Mouse (Mus musculus): ENCODE measurements around the gene Dnajc6. TPM values are rescaled to one million over a fixed set of nuclear protein-coding genes. Genes with fewer than 3 reads are reported as not detected.

Dnajc6 gene
- 5.0 and 6.4 TPM in 2 replicates for polyA plus RNA-seq (2012)

GRCm38 (mm10) chr4:101496534-101497237 lies at the start of gene Dnajc6:
Gene Dnajc6 (plus strand): TSS chr4:101496648.

GRCm38 (mm10) chr4:101647196-101647905 lies 150.9 kb downstream of the Dnajc6 start, which contains the start of gene Leprot:
Gene Leprot (plus strand): TSS chr4:101647718.

Other genes with a start within 250 kb of the Dnajc6 start
- gene Jak1, start 231.4 kb upstream of the Dnajc6 start, polyA plus RNA-seq (2012), result 319 and 407 TPM in 2 replicates
- 25.6 and 32.2 TPM in 2 replicates for gene Ak4, start 77.4 kb upstream of the Dnajc6 start, polyA plus RNA-seq (2012)
- 5.8 and 6.1 TPM in 2 replicates for gene Leprot, start 151.1 kb downstream of the Dnajc6 start, polyA plus RNA-seq (2012)
- 0.04 TPM in 1 of 2 replicates, not detected in the other for gene Lepr, start 220.8 kb downstream of the Dnajc6 start, polyA plus RNA-seq (2012)